Mouse (Mus musculus) CD4-positive, CD25-positive, alpha-beta regulatory T cell (primary cell): Measurements from ENCODE around the gene Myf6. TPM values are rescaled to one million over a fixed set of nuclear protein-coding genes. Genes with fewer than 3 reads are reported as not detected.

Experiments used
- polyA plus RNA-seq: library from polyadenylated mRNA; unstranded; fragments of 100-300 nt; shearing (Covaris generic); gene quantifications from one replicate; pipeline ENCODE4 v1.2.1, GENCODE M21; 2017

Myf6 gene
- not detected for polyA plus RNA-seq

DNA sequence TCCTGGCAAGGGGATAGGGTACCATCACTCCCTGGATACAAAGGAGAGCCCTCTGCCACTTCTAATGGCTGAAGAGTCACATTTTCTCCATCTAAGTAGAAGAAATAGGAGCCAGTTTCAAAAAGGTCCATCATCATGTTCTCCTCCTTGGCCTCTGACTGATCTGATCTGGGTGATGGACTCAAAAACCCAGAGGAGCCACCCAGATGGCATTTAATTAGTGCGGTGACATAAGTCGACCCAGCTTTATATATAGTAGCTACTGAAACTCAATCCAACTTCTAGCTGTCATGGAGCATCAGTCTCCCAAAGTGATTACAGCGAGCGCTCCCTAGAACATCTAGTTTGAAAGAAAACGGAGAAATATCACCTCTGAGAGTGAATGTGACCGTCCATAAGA is at the start of gene Myf6:
Myf6 (minus strand) TSS at position 170 of the 400 bp plus-strand sequence.

DNA sequence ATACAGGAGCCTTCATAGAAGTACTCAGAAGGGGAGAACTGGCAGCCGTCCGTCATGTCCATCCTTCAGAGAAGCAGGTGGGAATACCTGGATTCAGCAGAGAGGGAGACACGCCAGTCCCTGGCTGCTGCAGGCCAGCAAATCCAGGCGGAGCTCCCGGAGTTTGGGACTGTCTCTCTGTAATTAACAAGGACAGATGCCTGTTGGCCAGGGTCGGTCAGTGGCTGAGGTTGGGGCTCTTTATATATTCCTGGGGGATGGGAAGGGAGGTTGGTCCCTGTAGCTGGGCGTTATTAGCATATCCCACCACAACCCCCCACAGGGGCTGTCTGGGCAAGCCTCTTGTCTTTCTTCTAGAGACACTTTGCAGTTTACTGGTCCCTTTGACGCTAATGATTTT is 8.7 kb downstream of the Myf6 start, which contains the start of gene Myf5:
Myf5 (minus strand) TSS at position 265 of the 400 bp plus-strand sequence.

Other genes with a start within 250 kb of the Myf6 start
- gene Lin7a, start 223.1 kb downstream of the Myf6 start, polyA plus RNA-seq, result 0.22 TPM
- not detected for gene Myf5, start 8.6 kb downstream of the Myf6 start, polyA plus RNA-seq
- gene Ptprq, start 225.3 kb upstream of the Myf6 start, polyA plus RNA-seq, result not detected